Mouse (Mus musculus) E14TG2a.4 (cell line): ENCODE results near the gene Cmtm6.

Experiments
- H3K27me3 ChIP-seq: 2 replicates; pipeline ENCODE4 v1.6.1; 2014; ENCODE audit warnings: low read length, control low read depth; ENCODE audit not compliant: insufficient read depth
- H3K36me3 ChIP-seq: 2 replicates; pipeline ENCODE4 v1.6.1; 2014; ENCODE audit warnings: low read length, control low read depth; ENCODE audit not compliant: insufficient read depth
- H3K4me1 ChIP-seq: replicated peaks from 2 replicates; pipeline ENCODE4 v1.6.1; 2014; ENCODE audit warnings: low read depth, low read length, control low read depth
- H3K4me3 ChIP-seq: replicated peaks from 2 replicates; pipeline ENCODE4 v1.5.1; 2014; ENCODE audit warnings: mild to moderate bottlenecking, low read length
- H3K9me3 ChIP-seq: 2 replicates; pipeline ENCODE4 v1.6.1; 2014; ENCODE audit warnings: low read length, control low read depth
- CTCF ChIP-seq: conservative IDR thresholded peaks from 2 replicates; pipeline ENCODE4 v1.5.1; 2014; ENCODE audit warnings: low read length
- NANOG ChIP-seq: IDR thresholded peaks from 2 replicates; pipeline ENCODE4 v1.6.1; 2014; ENCODE audit warnings: borderline replicate concordance, low read length, mixed read lengths
- POU5F1 ChIP-seq: IDR thresholded peaks from 2 replicates; pipeline ENCODE4 v1.6.1; 2014; ENCODE audit warnings: low read length, borderline replicate concordance

Gene Cmtm6

DNA sequence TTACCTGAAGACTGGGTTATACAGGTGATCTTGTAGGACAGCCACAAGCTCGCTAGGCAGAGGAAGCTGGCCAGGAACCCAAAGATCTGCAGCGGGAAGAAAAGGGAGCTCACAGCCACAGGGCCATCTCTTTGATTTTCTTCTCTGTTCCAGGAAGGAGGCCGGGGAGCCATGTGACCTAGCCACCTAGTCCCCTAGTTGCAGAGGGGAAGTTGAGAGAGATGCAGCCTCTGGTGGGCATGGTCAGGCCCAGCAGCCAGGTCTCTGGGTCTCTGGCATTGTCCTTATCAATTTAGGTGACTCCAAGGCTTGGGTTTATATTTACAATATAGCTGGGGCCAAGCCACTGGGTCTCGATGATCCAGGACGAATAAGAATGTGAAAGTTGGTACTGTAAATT is 27.9 kb downstream of the Cmtm6 start:
- peaks cover 64% of the 10 kb centered on the region for H3K4me1 ChIP-seq
- H3K36me3 ChIP-seq: peaks cover 75% of the 10 kb centered on the region
- TF ChIP-seq POU5F1 (no peak), CTCF (no peak), NANOG (no peak)
- H3K27me3 ChIP-seq: no peaks in the 10 kb centered on the region
- H3K4me3 ChIP-seq: no peak overlapping the region
- no peaks in the 10 kb centered on the region for H3K9me3 ChIP-seq

DNA sequence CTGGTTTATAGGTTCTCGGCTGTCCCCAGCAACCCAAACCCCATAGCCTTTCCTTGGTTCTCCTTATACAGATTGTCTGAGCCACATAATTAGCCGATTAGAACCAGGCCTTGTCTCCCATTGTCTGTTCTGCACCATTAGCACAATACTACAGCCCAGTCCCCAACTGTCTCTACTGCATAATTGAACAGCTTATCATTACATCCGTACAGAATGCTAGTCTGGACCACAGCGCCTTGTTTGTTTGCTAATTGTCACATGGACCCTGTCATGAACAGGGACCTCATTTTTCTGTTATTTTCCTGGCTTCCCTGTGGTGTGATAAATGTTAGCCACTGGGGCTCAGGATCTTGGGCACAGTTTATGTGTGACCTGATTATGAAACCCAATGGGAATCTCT is 29.0 kb downstream of the Cmtm6 start:
- H3K4me3 ChIP-seq: no peak overlapping the region
- TF ChIP-seq POU5F1 (no peak), NANOG (no peak), CTCF (no peak)
- peaks cover 72% of the 10 kb centered on the region for H3K36me3 ChIP-seq
- no peaks in the 10 kb centered on the region for H3K9me3 ChIP-seq
- no peaks in the 10 kb centered on the region for H3K27me3 ChIP-seq
- H3K4me1 ChIP-seq: peaks cover 66% of the 10 kb centered on the region

DNA sequence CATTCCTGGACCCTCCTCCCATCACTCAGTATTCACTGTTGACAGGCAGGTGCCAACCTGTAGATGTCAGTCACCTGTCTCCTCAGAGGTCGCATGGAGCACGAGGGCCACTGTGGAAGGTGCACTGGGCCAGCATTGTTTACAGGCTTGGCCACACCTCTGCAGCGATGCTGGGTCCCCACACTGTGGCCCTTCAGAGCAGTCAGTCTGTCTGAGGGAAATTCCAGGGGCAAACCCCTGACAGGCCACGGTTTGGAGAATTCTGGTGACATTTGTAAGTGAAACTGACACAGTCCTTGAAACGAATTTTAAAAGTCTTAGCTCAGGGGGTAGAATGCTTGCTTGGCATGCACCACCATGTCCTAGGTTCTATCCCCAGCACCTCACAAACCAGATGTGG is 29.4 kb downstream of the Cmtm6 start:
- H3K36me3 ChIP-seq: peaks cover 70% of the 10 kb centered on the region
- no peak for TF ChIP-seq NANOG
- TF ChIP-seq CTCF: no peak
- TF ChIP-seq POU5F1: no peak
- no peaks in the 10 kb centered on the region for H3K27me3 ChIP-seq
- peaks cover 66% of the 10 kb centered on the region for H3K4me1 ChIP-seq
- no peak overlapping the region for H3K4me3 ChIP-seq
- no peaks in the 10 kb centered on the region for H3K9me3 ChIP-seq

DNA sequence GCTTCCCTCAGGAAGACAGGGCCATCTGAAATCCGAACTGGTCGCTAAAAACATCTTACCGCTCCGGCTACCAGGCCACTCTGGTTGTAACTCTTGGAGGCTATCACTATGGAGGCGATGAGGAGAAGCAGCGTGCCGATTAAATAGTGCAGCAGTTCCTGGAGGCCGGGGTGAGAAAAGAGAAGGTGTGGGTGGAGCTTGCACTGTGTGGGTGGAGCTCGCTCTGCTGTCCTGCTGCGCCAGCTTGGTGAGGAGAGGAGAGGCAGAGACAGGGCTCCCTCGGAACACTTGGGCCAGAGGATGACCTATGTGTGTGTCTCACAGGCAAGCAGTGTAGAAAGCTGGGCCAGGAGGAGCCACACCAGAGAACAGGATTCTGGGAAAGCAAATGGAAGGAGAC is 30.9 kb downstream of the Cmtm6 start:
- peaks cover 62% of the 10 kb centered on the region for H3K36me3 ChIP-seq
- no peaks in the 10 kb centered on the region for H3K9me3 ChIP-seq
- H3K4me1 ChIP-seq: peaks cover 77% of the 10 kb centered on the region
- H3K27me3 ChIP-seq: no peaks in the 10 kb centered on the region
- TF ChIP-seq POU5F1 (no peak), CTCF (no peak), NANOG (no peak)
- no peak overlapping the region for H3K4me3 ChIP-seq

DNA sequence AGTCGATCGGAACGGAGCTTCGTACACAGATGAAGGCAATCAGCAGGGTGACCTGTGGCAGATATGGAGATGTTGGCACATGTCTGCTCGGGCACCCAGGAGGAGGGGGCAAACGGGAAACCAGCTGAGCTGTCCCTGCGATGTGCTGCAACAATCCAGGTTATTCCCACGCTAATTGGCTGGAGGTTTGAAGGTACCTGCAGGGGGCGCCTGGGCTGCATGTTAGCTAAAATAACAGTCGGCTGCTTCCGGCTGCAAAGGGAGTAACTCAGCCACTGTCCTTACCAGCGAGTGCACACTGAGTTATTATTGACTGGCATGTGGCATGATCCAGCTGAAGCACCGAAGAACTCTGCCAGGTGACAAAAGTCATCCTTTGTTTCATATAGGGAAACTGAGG is 32.4 kb downstream of the Cmtm6 start:
- Histone ChIP-seq H3K4me3 (no peak overlapping the region; the same call in 1 of the 2 replicates), H3K27me3 (no peaks in the 10 kb centered on the region), H3K9me3 (no peaks in the 10 kb centered on the region), H3K4me1 (peaks cover 77% of the 10 kb centered on the region), H3K36me3 (peaks cover 55% of the 10 kb centered on the region)
- TF ChIP-seq POU5F1 (no peak), CTCF (peak; percentile 62)

DNA sequence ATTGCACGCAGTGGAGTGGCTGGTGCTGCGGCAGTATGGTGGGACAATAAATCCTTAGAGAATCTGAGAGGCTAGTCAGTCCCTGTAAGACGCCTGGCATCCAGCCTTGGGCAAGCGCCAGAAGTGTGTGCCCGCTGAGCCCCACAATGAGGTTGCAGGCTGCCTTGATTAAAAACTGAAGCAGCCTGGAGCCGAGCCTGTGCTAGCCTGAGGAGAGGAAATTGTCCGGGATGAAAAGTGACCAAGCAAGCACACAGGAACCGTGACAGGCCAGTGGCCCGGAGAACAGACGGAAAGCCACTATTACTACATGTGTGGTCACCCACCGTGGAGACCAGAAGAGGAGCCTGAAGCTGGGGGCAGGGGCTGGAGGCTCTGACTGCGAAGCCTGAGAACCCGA is 36.1 kb downstream of the Cmtm6 start:
- TF ChIP-seq NANOG (no peak), POU5F1 (no peak), CTCF (no peak)
- peaks cover 46% of the 10 kb centered on the region for H3K36me3 ChIP-seq

DNA sequence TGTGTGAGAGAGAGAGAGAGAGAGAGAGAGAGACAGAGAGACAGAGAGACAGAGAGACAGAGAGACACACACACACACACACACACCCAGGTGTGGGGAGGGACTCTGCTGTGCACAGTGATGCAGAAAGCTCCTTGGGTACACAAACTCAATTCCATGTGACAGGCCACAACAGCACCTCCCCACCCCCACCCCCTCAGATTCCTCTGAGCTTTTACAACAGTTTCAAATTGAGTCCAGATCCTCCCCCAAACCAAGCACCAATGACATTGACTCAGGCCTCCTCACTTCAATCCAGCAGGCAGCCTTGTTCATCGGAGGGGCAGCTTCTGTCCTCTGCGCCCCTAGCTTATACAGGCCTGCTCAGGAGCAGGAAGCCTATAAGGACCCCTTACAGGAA is 36.6 kb downstream of the Cmtm6 start:
- H3K27me3 ChIP-seq: no peaks in the 10 kb centered on the region
- H3K36me3 ChIP-seq: peaks cover 47% of the 10 kb centered on the region
- 0 out of 2 replicates have a peak, but pooled peaks cover 7% of the 10 kb centered on the region for H3K9me3 ChIP-seq
- peaks cover 56% of the 10 kb centered on the region for H3K4me1 ChIP-seq
- no peak overlapping the region for H3K4me3 ChIP-seq
- TF ChIP-seq NANOG: no peak
- TF ChIP-seq CTCF: no peak
- TF ChIP-seq POU5F1: no peak

More for the DNA sequence above, 36.1 kb downstream of the Cmtm6 start:
- Histone ChIP-seq H3K4me3 (no peak overlapping the region), H3K27me3 (no peaks in the 10 kb centered on the region), H3K4me1 (peaks cover 61% of the 10 kb centered on the region), H3K9me3 (0 out of 2 replicates have a peak, but pooled peaks cover 2% of the 10 kb centered on the region)

DNA sequence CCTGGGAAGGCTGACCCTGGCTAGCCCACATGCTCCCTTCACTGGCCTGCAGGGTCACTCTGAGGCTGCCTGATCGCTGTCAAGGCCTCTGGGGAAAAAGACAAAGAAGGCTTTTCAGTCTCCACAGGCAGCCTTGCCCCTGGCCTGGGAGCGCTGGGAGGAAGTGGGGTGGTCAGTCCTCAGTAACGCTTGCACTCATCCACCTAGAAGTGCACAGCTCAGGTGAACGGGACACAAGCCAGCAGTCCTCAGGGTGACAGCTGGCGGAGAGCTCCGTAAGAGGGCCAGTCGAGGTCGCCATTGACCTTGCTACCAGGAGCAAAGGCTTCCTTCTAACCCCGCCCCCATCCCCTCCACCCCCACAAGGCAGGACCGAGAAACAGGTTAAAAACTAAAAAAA is 37.1 kb downstream of the Cmtm6 start:
- Histone ChIP-seq H3K4me3 (no peak overlapping the region; the same call in 1 of the 2 replicates), H3K27me3 (no peaks in the 10 kb centered on the region), H3K9me3 (0 out of 2 replicates have a peak, but pooled peaks cover 9% of the 10 kb centered on the region), H3K36me3 (peaks cover 45% of the 10 kb centered on the region), H3K4me1 (peaks cover 51% of the 10 kb centered on the region)
- no peak for TF ChIP-seq POU5F1
- TF ChIP-seq CTCF: no peak
- no peak for TF ChIP-seq NANOG

DNA sequence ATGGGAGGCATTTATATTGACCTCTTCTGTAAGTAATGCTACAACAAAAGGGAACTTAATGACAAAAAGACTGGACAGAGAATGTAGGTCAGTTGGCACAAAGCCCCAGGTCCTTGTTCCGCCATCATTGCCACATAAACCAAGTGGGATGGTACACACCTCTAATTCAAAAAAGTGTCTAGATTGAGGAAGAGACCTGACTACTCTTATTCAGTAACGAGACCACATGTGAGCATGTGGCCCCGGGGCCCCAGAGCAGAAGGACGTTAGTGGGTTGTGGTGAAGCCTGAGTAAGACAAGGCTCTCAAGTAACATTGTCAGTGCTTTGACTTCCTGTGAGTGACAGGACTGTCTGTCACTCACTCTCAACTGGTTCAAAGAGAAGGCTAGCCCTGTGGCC is 39.3 kb downstream of the Cmtm6 start:
- TF ChIP-seq CTCF: no peak
- TF ChIP-seq POU5F1: no peak
- TF ChIP-seq NANOG: no peak
- no peaks in the 10 kb centered on the region for H3K27me3 ChIP-seq
- peaks cover 50% of the 10 kb centered on the region for H3K36me3 ChIP-seq

DNA sequence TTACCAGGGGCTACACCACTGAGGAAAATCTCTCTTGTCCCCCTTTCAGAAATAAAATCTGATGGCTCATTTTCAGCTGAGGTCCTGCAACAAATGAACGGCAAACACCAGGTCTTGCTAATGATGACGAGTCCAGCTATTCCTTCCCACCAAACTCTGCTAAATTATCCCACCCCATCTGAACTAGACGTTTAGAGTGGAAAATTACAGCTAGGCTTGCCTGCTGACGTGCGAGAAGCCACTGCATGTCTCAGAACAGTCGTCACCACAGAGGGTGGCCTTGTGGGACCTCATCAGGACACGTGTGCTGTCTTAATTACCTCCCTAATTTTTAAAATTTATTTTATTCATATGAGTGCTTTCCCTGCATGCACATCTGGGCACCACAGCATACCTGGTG is 40.6 kb downstream of the Cmtm6 start:
- TF ChIP-seq CTCF (no peak), NANOG (no peak), POU5F1 (no peak)
- Histone ChIP-seq H3K9me3 (0 out of 2 replicates have a peak, but pooled peaks cover 9% of the 10 kb centered on the region), H3K4me1 (peaks cover 60% of the 10 kb centered on the region), H3K4me3 (no peak overlapping the region), H3K27me3 (no peaks in the 10 kb centered on the region), H3K36me3 (peaks cover 58% of the 10 kb centered on the region)

More for the DNA sequence above, 39.3 kb downstream of the Cmtm6 start:
- Histone ChIP-seq H3K9me3 (0 out of 2 replicates have a peak, but pooled peaks cover 9% of the 10 kb centered on the region), H3K4me1 (peaks cover 56% of the 10 kb centered on the region), H3K4me3 (no peak overlapping the region)
